Mouse (Mus musculus): ENCODE measurements at regions not wholly inside any gene's neighbourhood (a gene's known extent, or its start where the extent isn't known, plus 50 kb on each side); places are given as distances from the start of the nearest gene placed in this dataset.

- DNase-seq: peak; percentile 25
Measured at GRCm38 (mm10) chr8:109155489-109155888, 338.3 kb upstream of the Pmfbp1 start.

GRCm38 (mm10) chr8:109156016-109156415 is 337.8 kb upstream of the Pmfbp1 start:
- DNase-seq: no peak

GRCm38 (mm10) chr8:109172701-109173100 is 321.1 kb upstream of the Pmfbp1 start:
- no peak for DNase-seq

GRCm38 (mm10) chr8:109185558-109186198 is 308.1 kb upstream of the Pmfbp1 start:
- DNase-seq: peak; percentile 73

GRCm38 (mm10) chr8:109187617-109188016 is 306.2 kb upstream of the Pmfbp1 start:
- DNase-seq: no peak

- DNase-seq: no peak
Measured at GRCm38 (mm10) chr8:109214247-109214646, 279.6 kb upstream of the Pmfbp1 start.

GRCm38 (mm10) chr8:109216318-109216717 is 277.5 kb upstream of the Pmfbp1 start:
- DNase-seq: no peak

GRCm38 (mm10) chr8:109217326-109217725 is 276.5 kb upstream of the Pmfbp1 start:
- no peak for DNase-seq

- peak; percentile 1 for DNase-seq
Measured at GRCm38 (mm10) chr8:109232281-109233234, 261.3 kb upstream of the Pmfbp1 start.

- no peak for DNase-seq
Measured at GRCm38 (mm10) chr8:109245526-109245925, 248.3 kb upstream of the Pmfbp1 start.

- DNase-seq: no peak
Measured at GRCm38 (mm10) chr8:109247875-109248274, 246.0 kb upstream of the Pmfbp1 start.

- no peak for DNase-seq
Measured at GRCm38 (mm10) chr8:109248356-109248755, 245.5 kb upstream of the Pmfbp1 start.

- no peak for DNase-seq
Measured at GRCm38 (mm10) chr8:109249256-109249655, 244.6 kb upstream of the Pmfbp1 start.

GRCm38 (mm10) chr8:109249691-109250090 is 244.1 kb upstream of the Pmfbp1 start:
- no peak for DNase-seq

GRCm38 (mm10) chr8:109250551-109250950 is 243.3 kb upstream of the Pmfbp1 start:
- no peak for DNase-seq

GRCm38 (mm10) chr8:109251360-109251798 is 242.4 kb upstream of the Pmfbp1 start:
- no peak for DNase-seq

GRCm38 (mm10) chr8:109252404-109252803 is 241.4 kb upstream of the Pmfbp1 start:
- peak; percentile 50 for DNase-seq

- DNase-seq: peak; percentile 30
Measured at GRCm38 (mm10) chr8:109279129-109279528, 214.7 kb upstream of the Pmfbp1 start.

GRCm38 (mm10) chr8:109280540-109280939 is 213.3 kb upstream of the Pmfbp1 start:
- DNase-seq: no peak

GRCm38 (mm10) chr8:109281598-109281997 is 212.2 kb upstream of the Pmfbp1 start:
- DNase-seq: no peak

GRCm38 (mm10) chr8:109310670-109311386 is 183.0 kb upstream of the Pmfbp1 start:
- no peak for DNase-seq

- DNase-seq: no peak
Measured at GRCm38 (mm10) chr8:109311484-109312210, 182.2 kb upstream of the Pmfbp1 start.

- no peak for DNase-seq
Measured at GRCm38 (mm10) chr8:109312731-109313130, 181.1 kb upstream of the Pmfbp1 start.

All from lung, postnatal 36 days (tissue).